Mouse (Mus musculus) midbrain, embryonic 16.5 days (tissue): ENCODE results near the gene Lsm3. TPM values are rescaled to one million over a fixed set of nuclear protein-coding genes. Genes with fewer than 3 reads are reported as not detected.
A peak's percentile ranks its signal among the peaks of the same experiment; 100 is the strongest.
"Not testable (repeated sequence)": the region's sequence is repeated elsewhere in the genome, so short reads cannot be mapped to it uniquely, and the experiment has no call there.

Experiments
- ATAC-seq: fragments of 200-750 bp; cut with Nextera tagmentation; 2 replicates; pipeline ENCODE4 v1.8.0; 2017; ENCODE audit warnings: moderate TSS enrichment
- H3K27ac ChIP-seq: fragments of 300-500 bp; sonication (generic); 2 replicates; pipeline ENCODE4 v1.5.1; 2014; ENCODE audit warnings: mild to moderate bottlenecking, low read length, mixed read lengths
- H3K27me3 ChIP-seq: fragments of 300-500 bp; sonication (generic); 2 replicates; pipeline ENCODE4 v1.6.1; 2014; ENCODE audit warnings: low read depth, low read length, mixed read lengths; ENCODE audit not compliant: control insufficient read depth, insufficient read depth
- H3K36me3 ChIP-seq: fragments of 300-500 bp; sonication (generic); 2 replicates; pipeline ENCODE4 v1.6.1; 2014; ENCODE audit warnings: mild to moderate bottlenecking, low read length, moderate library complexity, mixed read lengths; ENCODE audit not compliant: control insufficient read depth, insufficient read depth
- H3K4me1 ChIP-seq: fragments of 300-500 bp; sonication (generic); 2 replicates; pipeline ENCODE4 v1.6.1; 2014; ENCODE audit warnings: mild to moderate bottlenecking, low read length, mixed read lengths; ENCODE audit not compliant: control insufficient read depth, insufficient read depth
- H3K4me2 ChIP-seq: fragments of 300-500 bp; sonication (generic); 2 replicates; pipeline ENCODE4 v1.6.1; 2014; ENCODE audit warnings: mild to moderate bottlenecking, low read length, mixed read lengths
- H3K4me3 ChIP-seq: fragments of 300-500 bp; sonication (generic); 2 replicates; pipeline ENCODE4 v1.5.1; 2014; ENCODE audit warnings: low read depth, mild to moderate bottlenecking, low read length, moderate library complexity, mixed read lengths
- H3K9ac ChIP-seq: fragments of 300-500 bp; sonication (generic); 2 replicates; pipeline ENCODE4 v1.6.1; 2014; ENCODE audit warnings: low read depth, low read length, mixed read lengths
- H3K9me3 ChIP-seq: fragments of 300-500 bp; sonication (generic); replicated peaks from 2 replicates; pipeline ENCODE4 v1.6.1; 2014; ENCODE audit warnings: mild to moderate bottlenecking, low read length, mixed read lengths; ENCODE audit not compliant: control insufficient read depth, poor library complexity, severe bottlenecking
- WGBS: fragments of 180-500 bp; shearing (Covaris S2); extraction: QIAGEN DNeasy Blood & Tissue Kit; methylation state at CpG from one replicate; pipeline ENCODE4 v1.1.7; 2014; 5-methylcytosine and 5-hydroxymethylcytosine counted together
- polyA plus RNA-seq: library from polyadenylated mRNA; unstranded; fragments of >200 nt; fragmentation: Nextera tagmentation; extraction: Ambion mirVana; gene quantifications from 2 replicates; pipeline ENCODE4 v1.2.1, GENCODE M21; 2015

Gene Lsm3
- polyA plus RNA-seq: 129 and 135 TPM in 2 replicates

DNA sequence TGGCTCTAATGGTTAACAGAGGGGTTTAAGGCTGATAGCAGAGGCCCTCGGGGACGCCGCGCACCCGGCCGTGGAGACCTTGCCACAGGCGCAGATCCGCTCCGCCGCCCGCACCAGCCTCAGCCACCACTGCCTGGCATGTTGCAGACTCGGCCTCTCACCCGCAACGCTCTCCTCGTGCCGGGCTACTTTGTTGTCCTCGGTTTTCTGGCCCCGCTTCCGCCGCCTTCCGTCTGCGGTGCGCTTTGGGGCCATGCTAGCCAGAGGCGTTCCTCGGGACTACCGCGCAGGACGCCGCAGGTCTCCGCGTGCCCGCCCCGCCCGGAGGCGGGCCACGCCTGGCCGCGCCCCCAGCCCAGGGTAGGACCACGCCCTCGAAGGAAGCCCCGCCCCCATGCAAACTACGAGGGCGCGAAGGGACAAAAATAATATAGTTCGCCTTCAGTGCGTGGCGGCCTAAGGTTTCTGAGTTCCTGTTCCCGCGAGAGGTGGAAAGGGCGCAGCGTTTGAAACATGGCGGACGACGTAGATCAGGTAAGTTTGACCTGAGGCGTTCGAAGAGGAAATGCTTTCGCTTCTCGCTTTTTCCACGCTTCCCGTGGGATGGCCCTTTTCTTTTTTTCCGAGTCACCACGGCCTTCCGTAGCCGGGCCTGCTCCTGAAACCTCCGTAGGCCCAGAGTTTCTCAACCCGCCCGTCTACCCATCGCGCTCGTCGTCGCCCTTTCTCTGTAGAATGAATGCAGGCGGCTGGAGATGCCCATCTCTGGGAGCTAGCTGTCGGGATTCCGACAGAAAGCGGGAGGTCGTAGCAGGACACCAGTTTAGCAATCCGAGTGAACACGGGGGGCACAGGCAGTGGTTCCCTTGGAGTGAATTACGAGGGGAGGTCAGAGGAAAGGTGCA is at the start of gene Lsm3, which contains the start of gene Xpc:
Lsm3 (plus strand) TSS at position 384 of the 905 bp plus-strand sequence.
Xpc (minus strand) TSS at position 344 of the 905 bp plus-strand sequence.
- peaks cover 16% of the 10 kb centered on the region for H3K4me1 ChIP-seq
- H3K36me3 ChIP-seq: peaks cover 7% of the 10 kb centered on the region; the same call in 1 of the 2 replicates
- H3K27me3 ChIP-seq: no peaks in the 10 kb centered on the region
- H3K9ac ChIP-seq: peak within 1 kb of the TSS; percentile 81
- H3K27ac ChIP-seq: peak within 1 kb of the TSS; percentile 78
- H3K9me3 ChIP-seq: no peaks in the 10 kb centered on the region
- under 1% methylated on average over 80 of the region's 80 CpGs for WGBS
- H3K4me2 ChIP-seq: peak within 1 kb of the TSS; percentile 82
- ATAC-seq: peak; percentile 96
- peak within 1 kb of the TSS; percentile 61 for H3K4me3 ChIP-seq

GRCm38 (mm10) chr6:91467106-91467505 is 48.6 kb upstream of the Lsm3 start:
- no peak for ATAC-seq
- 90% methylated on average over 1 of the region's 1 CpGs for WGBS
- H3K27ac ChIP-seq: no peak overlapping the region
- no peaks in the 10 kb centered on the region for H3K27me3 ChIP-seq
- H3K9me3 ChIP-seq: no peaks in the 10 kb centered on the region
- H3K4me1 ChIP-seq: peaks cover 2% of the 10 kb centered on the region
- peaks cover 19% of the 10 kb centered on the region for H3K36me3 ChIP-seq
- no peak overlapping the region for H3K4me2 ChIP-seq
- no peak overlapping the region for H3K4me3 ChIP-seq
- no peak overlapping the region for H3K9ac ChIP-seq

GRCm38 (mm10) chr6:91470712-91471111 is 45.0 kb upstream of the Lsm3 start:
- no peak for ATAC-seq
- peaks cover 24% of the 10 kb centered on the region for H3K4me1 ChIP-seq
- H3K4me3 ChIP-seq: no peak overlapping the region
- no peak overlapping the region for H3K4me2 ChIP-seq
- H3K9ac ChIP-seq: no peak overlapping the region
- peaks cover 5% of the 10 kb centered on the region for H3K36me3 ChIP-seq
- no peak overlapping the region for H3K27ac ChIP-seq
- H3K27me3 ChIP-seq: no peaks in the 10 kb centered on the region
- 93% methylated on average over 2 of the region's 2 CpGs for WGBS
- no peaks in the 10 kb centered on the region for H3K9me3 ChIP-seq

GRCm38 (mm10) chr6:91471427-91471826 is 44.3 kb upstream of the Lsm3 start:
- not testable (repeated sequence) for H3K9ac ChIP-seq, H3K4me3 ChIP-seq, H3K27ac ChIP-seq, H3K4me2 ChIP-seq, H3K9me3 ChIP-seq, H3K36me3 ChIP-seq, H3K27me3 ChIP-seq, ATAC-seq
- 98% methylated on average over 3 of the region's 3 CpGs for WGBS
- H3K4me1 ChIP-seq: peaks cover 24% of the 10 kb centered on the region

- H3K9me3 ChIP-seq: no peaks in the 10 kb centered on the region
- WGBS: 31% methylated on average over 6 of the region's 6 CpGs
- no peaks in the 10 kb centered on the region for H3K27me3 ChIP-seq
- no peak for ATAC-seq
- H3K9ac ChIP-seq: peak overlapping the region; percentile 82
- H3K27ac ChIP-seq: peak overlapping the region; percentile 77; the same call in 1 of the 2 replicates
- H3K4me2 ChIP-seq: peak overlapping the region; percentile 83
- peaks cover 24% of the 10 kb centered on the region for H3K4me1 ChIP-seq
- H3K4me3 ChIP-seq: peak overlapping the region; percentile 74
- peaks cover 5% of the 10 kb centered on the region for H3K36me3 ChIP-seq
These were observed 43.4 kb upstream of the Lsm3 start for GRCm38 (mm10) chr6:91472319-91472718.

DNA sequence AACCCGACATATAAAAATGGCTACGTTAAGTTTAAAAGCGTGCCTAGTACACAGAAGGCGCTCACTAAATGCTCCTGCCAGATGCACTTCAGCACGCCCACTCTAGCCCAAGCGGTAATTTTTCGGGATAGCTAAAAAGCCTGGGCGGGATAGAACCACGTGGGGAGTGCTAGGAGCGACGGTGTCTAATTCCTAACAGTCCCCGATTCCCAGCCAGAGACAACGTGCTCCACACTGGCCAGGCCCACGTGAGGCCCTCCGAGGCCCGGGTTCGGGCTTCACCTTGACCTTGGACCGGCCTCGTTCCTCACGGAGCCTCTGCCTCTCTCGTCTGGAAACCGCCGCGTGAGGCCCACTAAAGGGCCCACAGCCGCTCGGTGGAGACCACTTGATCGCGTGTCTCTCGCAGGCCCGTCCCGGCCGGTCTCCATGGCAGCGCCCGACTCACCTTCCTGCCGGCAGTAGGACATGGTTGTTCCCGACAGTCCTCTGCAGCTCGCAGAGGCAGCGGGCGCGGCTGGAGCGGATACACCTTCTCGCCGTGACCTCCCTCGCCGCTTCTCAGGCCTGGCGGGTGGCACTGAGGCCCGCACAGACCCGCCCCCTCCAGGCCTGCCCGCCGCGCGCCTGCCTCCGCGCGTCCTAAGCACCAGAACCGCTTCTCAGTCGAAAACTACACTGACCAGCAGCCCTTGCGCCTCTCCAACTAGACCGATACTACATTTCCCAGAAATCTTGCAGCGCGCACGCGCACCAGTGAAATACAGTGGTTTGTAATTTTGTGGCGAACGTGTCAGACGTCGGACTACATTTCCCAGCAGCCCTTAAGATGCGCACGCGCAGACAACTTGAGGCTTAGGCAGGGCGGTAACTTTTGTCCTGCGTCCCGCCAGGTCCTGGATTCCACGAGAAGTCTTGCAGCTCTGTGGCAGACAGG is 42.6 kb upstream of the Lsm3 start, which contains the start of the genes Chchd4 and Tmem43:
Chchd4 (minus strand) TSS at position 679 of the 937 bp plus-strand sequence.
Tmem43 (plus strand) TSS at position 836 of the 937 bp plus-strand sequence.
- Histone ChIP-seq H3K9ac (peak within 1 kb of the TSS; percentile 86), H3K27me3 (no peaks in the 10 kb centered on the region), H3K4me2 (peak within 1 kb of the TSS; percentile 92), H3K4me1 (peaks cover 24% of the 10 kb centered on the region), H3K9me3 (no peaks in the 10 kb centered on the region), H3K36me3 (peaks cover 9% of the 10 kb centered on the region), H3K27ac (peak within 1 kb of the TSS; percentile 77), H3K4me3 (peak within 1 kb of the TSS; percentile 74)
- ATAC-seq: peak; percentile 97
- WGBS: under 1% methylated on average over 74 of the region's 74 CpGs

GRCm38 (mm10) chr6:91473805-91474440 is 41.8 kb upstream of the Lsm3 start:
- Histone ChIP-seq H3K4me2 (peak overlapping the region; percentile 92), H3K27me3 (no peaks in the 10 kb centered on the region), H3K36me3 (peaks cover 17% of the 10 kb centered on the region), H3K9me3 (no peaks in the 10 kb centered on the region), H3K9ac (peak overlapping the region; percentile 86), H3K4me3 (peak overlapping the region; percentile 74), H3K27ac (peak overlapping the region; percentile 60), H3K4me1 (peaks cover 24% of the 10 kb centered on the region)
- WGBS: 0% methylated on average over 27 of the region's 27 CpGs
- peak; percentile 71 for ATAC-seq

DNA sequence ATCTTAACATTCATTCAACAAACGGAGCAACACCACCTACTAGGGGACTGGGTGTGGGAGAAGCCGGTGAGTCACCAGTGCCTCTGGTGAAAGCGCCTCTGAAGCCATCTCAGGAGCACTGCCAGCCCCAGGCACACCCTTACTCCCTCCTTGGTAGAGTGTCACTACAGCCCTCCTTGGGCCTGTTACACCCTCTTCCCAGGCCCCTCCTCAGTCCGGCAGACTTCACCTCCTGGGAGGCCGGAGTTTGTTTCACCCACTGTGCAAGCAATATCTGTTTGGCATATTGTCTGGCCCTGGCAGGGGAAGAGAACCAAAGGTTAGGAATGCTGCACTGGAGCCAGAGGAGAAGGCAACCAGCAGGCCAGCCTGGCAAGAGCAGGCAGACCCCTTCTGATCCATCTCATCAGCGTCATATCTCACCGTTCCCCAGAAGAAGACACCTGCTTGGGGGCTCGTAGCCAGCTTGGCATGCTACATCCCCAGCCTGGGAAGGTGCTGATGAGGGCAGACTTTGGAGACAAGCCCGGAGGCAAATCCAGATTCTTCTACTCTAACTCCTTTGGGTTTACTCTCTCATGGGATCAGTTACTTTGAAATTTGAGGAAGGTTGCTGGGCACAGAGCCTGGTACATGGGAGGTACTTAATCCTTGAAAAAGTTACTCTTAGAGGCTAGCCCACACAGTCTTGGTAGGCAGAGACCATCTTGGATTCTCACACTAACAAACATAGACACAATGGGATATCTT is 41.1 kb upstream of the Lsm3 start:
- Histone ChIP-seq H3K36me3 (peaks cover 22% of the 10 kb centered on the region), H3K27ac (no peak overlapping the region), H3K9ac (peak overlapping the region; percentile 86), H3K4me3 (peak overlapping the region; percentile 74), H3K4me1 (peaks cover 24% of the 10 kb centered on the region), H3K27me3 (no peaks in the 10 kb centered on the region), H3K9me3 (no peaks in the 10 kb centered on the region), H3K4me2 (peak overlapping the region; percentile 92)
- no peak for ATAC-seq
- 57% methylated on average over 9 of the region's 9 CpGs for WGBS
